Mouse (Mus musculus) inflammation-experienced regulatory T-cells, adult 16 weeks (primary cell): ENCODE data around the gene Tctex1d2. TPM values are rescaled to one million over a fixed set of nuclear protein-coding genes. Genes with fewer than 3 reads are reported as not detected.

Source experiments
- polyA plus RNA-seq: library from polyadenylated mRNA; unstranded; fragments of 100-300 nt; shearing (Covaris generic); gene quantifications from one replicate; pipeline ENCODE4 v1.2.1, GENCODE M21; 2017

Tctex1d2 gene
- 4.2 TPM for polyA plus RNA-seq

DNA sequence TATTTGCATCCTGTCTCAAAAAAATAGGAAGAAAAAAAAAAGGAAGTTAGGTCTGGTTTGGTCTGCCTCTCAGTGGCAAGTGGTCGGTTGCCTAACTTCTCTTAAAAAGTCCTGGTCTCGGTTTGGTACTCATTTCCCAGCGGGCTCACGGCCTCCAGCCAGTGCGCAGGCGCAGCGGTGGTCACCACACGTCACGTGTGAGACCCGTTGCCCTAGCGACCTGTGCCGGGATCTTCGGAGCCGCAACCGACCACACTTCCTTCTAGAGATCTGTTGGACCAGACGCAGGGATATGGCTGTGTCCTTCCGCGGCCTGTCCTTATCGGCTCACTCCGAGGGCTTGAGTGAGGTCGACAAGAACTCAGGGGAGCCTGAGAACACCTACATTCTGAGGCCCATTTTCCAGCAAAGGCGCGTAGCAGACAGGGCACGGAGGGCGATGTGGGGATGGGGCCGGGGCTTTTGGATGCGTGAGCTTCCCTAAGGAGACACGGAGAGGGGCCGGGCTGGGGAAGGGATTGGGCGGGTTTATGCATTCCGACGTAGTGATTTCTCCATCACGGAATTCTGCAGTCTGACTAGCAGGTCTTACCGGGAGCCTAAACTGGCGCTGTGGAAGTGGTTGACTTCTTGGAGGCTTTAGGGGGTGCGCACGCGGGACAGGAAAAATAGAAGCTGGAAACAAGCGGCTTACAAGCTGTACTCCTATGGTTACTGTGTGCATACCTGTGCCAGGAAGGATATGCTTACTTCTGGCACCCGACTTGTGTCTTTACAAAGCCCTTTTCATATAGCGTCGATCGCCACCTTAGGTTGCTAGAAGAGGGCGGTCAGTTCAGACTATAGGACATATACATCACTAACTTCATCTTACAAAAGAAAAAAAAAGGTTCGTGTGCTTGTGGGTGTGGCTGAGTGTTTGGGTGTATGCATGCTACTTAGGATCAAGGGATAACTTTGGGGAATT lies at the start of gene Tctex1d2:
Gene Tctex1d2, plus strand, starts transcription at position 186 of the 967 bp plus-strand sequence.

DNA sequence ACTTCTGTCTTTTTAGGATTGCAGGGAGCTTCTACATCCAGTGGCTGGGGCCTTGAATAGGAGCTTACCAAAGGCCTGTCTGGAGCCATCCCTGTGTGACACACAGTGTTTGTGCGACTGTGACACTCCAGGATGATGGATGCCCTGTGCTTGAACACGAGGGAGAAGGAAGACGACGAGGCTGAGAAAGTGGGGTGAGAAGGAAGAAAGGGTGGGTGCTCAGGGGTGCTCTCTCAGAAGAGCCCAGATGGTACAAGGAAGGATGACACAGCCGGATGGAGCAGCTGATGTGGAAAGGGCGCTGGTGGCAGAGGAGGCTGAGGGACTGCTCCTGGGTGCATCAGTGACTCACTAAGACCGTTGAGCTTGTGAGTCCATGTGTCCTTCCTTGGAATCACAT lies 19.2 kb upstream of the Tctex1d2 start, which contains the start of gene Tm4sf19:
Gene Tm4sf19, plus strand, starts transcription at position 240 of the 400 bp plus-strand sequence.

GRCm38 (mm10) chr16:32430474-32431046 lies 11.1 kb downstream of the Tctex1d2 start, which contains the start of gene Pcyt1a:
TSS of gene Pcyt1a (plus strand) at chr16:32430921.

Other genes with a start within 250 kb of the Tctex1d2 start
- gene Bex6, start 239.9 kb upstream of the Tctex1d2 start, polyA plus RNA-seq: not detected
- gene Fbxo45, start 172.5 kb upstream of the Tctex1d2 start, polyA plus RNA-seq: 3.0 TPM
- 22.0 TPM for gene Wdr53, start 172.5 kb upstream of the Tctex1d2 start, polyA plus RNA-seq
- gene Smco1, start 148.2 kb upstream of the Tctex1d2 start, polyA plus RNA-seq: not detected
- gene Rnf168, start 142.2 kb upstream of the Tctex1d2 start, polyA plus RNA-seq: 20.1 TPM
- gene Ubxn7, start 87.4 kb upstream of the Tctex1d2 start, polyA plus RNA-seq: 37.2 TPM
- not detected for gene Tm4sf19, start 19.2 kb upstream of the Tctex1d2 start, polyA plus RNA-seq
- gene Pcyt1a, start 11.2 kb downstream of the Tctex1d2 start, polyA plus RNA-seq: 17.4 TPM
- not detected for gene Slc51a, start 68.2 kb downstream of the Tctex1d2 start, polyA plus RNA-seq
- not detected for gene Zdhhc19, start 76.6 kb downstream of the Tctex1d2 start, polyA plus RNA-seq
- gene Tfrc, start 189.2 kb downstream of the Tctex1d2 start, polyA plus RNA-seq: 39.1 TPM
- gene Tnk2, start 224.2 kb downstream of the Tctex1d2 start, polyA plus RNA-seq: 18.7 TPM